Mouse (Mus musculus) forebrain, embryonic 12.5 days (tissue): ENCODE data around the gene Pakap. TPM values are rescaled to one million over a fixed set of nuclear protein-coding genes. Genes with fewer than 3 reads are reported as not detected.
A peak's percentile ranks its signal among the peaks of the same experiment; 100 is the strongest.

ENCODE experiments used
- ATAC-seq: fragments of 200-750 bp; cut with Nextera tagmentation; 2 replicates; pipeline ENCODE4 v1.8.0; 2017; ENCODE audit warnings: moderate TSS enrichment; ENCODE audit not compliant: low FRiP score
- H3K27ac ChIP-seq: fragments of 300-500 bp; sonication (generic); 2 replicates; pipeline ENCODE4 v1.5.1; 2016; ENCODE audit warnings: mild to moderate bottlenecking
- H3K27me3 ChIP-seq: fragments of 300-500 bp; sonication (generic); 2 replicates; pipeline ENCODE4 v1.6.1; 2016; ENCODE audit warnings: mild to moderate bottlenecking
- H3K36me3 ChIP-seq: fragments of 300-500 bp; sonication (generic); replicated peaks from 2 replicates; pipeline ENCODE4 v1.6.1; 2016; ENCODE audit warnings: mild to moderate bottlenecking
- H3K4me1 ChIP-seq: fragments of 300-500 bp; sonication (generic); 2 replicates; pipeline ENCODE4 v1.6.1; 2016
- H3K4me2 ChIP-seq: fragments of 300-500 bp; sonication (generic); 2 replicates; pipeline ENCODE4 v1.6.1; 2016; ENCODE audit warnings: mild to moderate bottlenecking, moderate library complexity
- H3K4me3 ChIP-seq: fragments of 300-500 bp; sonication (generic); replicated peaks from 2 replicates; pipeline ENCODE4 v1.5.1; 2016; ENCODE audit warnings: mild to moderate bottlenecking
- H3K9ac ChIP-seq: fragments of 300-500 bp; sonication (generic); 2 replicates; pipeline ENCODE4 v1.6.1; 2016; ENCODE audit warnings: mild to moderate bottlenecking
- H3K9me3 ChIP-seq: fragments of 300-500 bp; sonication (generic); 2 replicates; pipeline ENCODE4 v1.6.1; 2016
- WGBS: fragments of 180-500 bp; shearing (Covaris S2); methylation state at CpG from one replicate; pipeline ENCODE4 v1.1.7; 2016; 5-methylcytosine and 5-hydroxymethylcytosine counted together
- polyA plus RNA-seq: library from polyadenylated mRNA; unstranded; fragments of >200 nt; fragmentation: Nextera tagmentation; extraction: Ambion mirVana; gene quantifications from 2 replicates; pipeline ENCODE4 v1.2.1, GENCODE M21; 2016

Pakap gene
- polyA plus RNA-seq, 1 experiment from 2014 or later: 14.8 TPM

DNA sequence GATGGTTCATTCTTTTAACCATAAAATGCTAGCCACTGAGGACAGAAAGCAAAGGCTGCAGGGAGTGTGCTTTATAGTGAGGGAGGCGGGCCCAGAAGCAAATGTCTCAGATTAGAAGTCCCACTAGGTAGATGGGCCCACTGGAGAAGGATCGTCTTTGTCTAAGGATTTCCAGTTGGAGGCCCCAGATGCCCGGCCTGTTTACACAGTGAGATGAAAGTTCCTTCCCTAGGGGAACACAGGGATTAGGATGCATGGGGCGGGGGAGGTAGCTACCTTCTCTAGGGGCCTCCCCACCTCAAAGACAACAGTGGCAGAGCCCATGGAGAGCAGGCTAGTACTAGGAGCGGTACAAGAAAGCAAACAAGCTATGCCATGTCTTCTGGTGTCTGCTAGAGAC, 327.2 kb downstream of the Pakap start:
- Histone ChIP-seq H3K4me3 (no peak overlapping the region), H3K36me3 (no peaks in the 10 kb centered on the region), H3K9ac (no peak overlapping the region), H3K4me1 (peaks cover 19% of the 10 kb centered on the region), H3K9me3 (no peaks in the 10 kb centered on the region), H3K27me3 (no peaks in the 10 kb centered on the region), H3K4me2 (no peak overlapping the region), H3K27ac (0 out of 2 replicates have a peak overlapping the region, but pooled peaks have one; percentile 36)
- no peak for ATAC-seq
- 26% methylated on average over 5 of the region's 5 CpGs for WGBS

- Histone ChIP-seq H3K27ac (no peak overlapping the region), H3K4me2 (no peak overlapping the region), H3K4me1 (peaks cover 19% of the 10 kb centered on the region), H3K36me3 (no peaks in the 10 kb centered on the region), H3K9ac (no peak overlapping the region), H3K27me3 (no peaks in the 10 kb centered on the region), H3K4me3 (no peak overlapping the region), H3K9me3 (no peaks in the 10 kb centered on the region)
- ATAC-seq: no peak
- 72% methylated on average over 6 of the region's 6 CpGs for WGBS
These were observed 327.9 kb downstream of the Pakap start for GRCm38 (mm10) chr4:57895902-57896301.

DNA sequence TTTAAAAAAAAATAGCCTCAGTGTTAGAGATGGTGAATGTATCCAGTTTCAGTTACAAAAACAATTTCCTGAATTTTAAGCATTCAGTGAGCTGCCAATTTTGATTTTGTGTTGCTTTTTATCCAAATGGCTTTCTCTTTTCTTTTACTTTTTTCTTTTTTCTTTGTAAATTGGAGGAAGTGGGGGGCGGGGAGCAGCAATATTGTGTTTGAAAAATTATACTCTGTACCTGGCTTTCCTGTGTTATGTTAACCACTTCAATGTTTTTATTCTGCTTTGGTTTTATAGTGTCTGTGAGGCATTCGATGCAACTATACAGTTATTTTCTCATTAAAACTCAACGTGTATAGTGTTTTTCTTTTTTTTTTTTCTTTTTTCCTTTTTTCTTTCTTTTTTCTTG, 328.7 kb downstream of the Pakap start:
- H3K4me2 ChIP-seq: no peak overlapping the region
- H3K4me3 ChIP-seq: no peak overlapping the region
- H3K36me3 ChIP-seq: no peaks in the 10 kb centered on the region
- no peak for ATAC-seq
- H3K9me3 ChIP-seq: no peaks in the 10 kb centered on the region
- H3K27me3 ChIP-seq: no peaks in the 10 kb centered on the region
- WGBS: 66% methylated on average over 3 of the region's 3 CpGs
- peaks cover 15% of the 10 kb centered on the region for H3K4me1 ChIP-seq
- H3K9ac ChIP-seq: no peak overlapping the region
- H3K27ac ChIP-seq: no peak overlapping the region

GRCm38 (mm10) chr4:57901210-57901609, 333.2 kb downstream of the Pakap start:
- no peaks in the 10 kb centered on the region for H3K27me3 ChIP-seq
- WGBS: 10% methylated on average over 4 of the region's 4 CpGs
- no peak overlapping the region for H3K4me2 ChIP-seq
- H3K4me1 ChIP-seq: peaks cover 5% of the 10 kb centered on the region; the same call in 1 of the 2 replicates
- H3K9me3 ChIP-seq: no peaks in the 10 kb centered on the region
- H3K36me3 ChIP-seq: no peaks in the 10 kb centered on the region
- no peak overlapping the region for H3K4me3 ChIP-seq
- ATAC-seq: no peak
- H3K9ac ChIP-seq: no peak overlapping the region
- no peak overlapping the region for H3K27ac ChIP-seq

DNA sequence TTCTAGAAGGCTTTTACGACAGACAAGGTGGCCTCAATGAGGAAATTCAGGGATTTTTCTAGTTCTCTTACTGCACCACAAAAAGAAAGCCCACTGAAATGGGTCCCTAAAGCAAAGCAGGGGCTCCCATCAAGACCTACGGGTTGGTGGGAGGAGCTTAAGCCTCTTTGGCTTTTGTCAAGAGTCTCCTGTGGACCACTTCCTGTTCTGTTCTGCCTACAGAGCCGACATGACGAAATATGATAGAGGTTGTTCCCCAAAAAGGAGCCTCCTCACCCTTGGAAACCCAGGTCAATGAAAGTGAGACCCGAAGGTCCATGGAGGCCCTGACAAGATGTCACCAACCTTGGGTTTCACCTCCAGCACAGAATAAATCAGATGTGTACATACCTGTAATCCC, 334.6 kb downstream of the Pakap start:
- H3K4me3 ChIP-seq: no peak overlapping the region
- H3K36me3 ChIP-seq: no peaks in the 10 kb centered on the region
- no peaks in the 10 kb centered on the region for H3K9me3 ChIP-seq
- H3K4me1 ChIP-seq: peaks cover 5% of the 10 kb centered on the region; the same call in 1 of the 2 replicates
- no peaks in the 10 kb centered on the region for H3K27me3 ChIP-seq
- no peak overlapping the region for H3K27ac ChIP-seq
- H3K9ac ChIP-seq: no peak overlapping the region
- H3K4me2 ChIP-seq: no peak overlapping the region
- WGBS: 90% methylated on average over 5 of the region's 5 CpGs
- ATAC-seq: no peak

GRCm38 (mm10) chr4:57904211-57904610, 336.2 kb downstream of the Pakap start:
- Histone ChIP-seq H3K4me3 (no peak overlapping the region), H3K27me3 (no peaks in the 10 kb centered on the region), H3K36me3 (no peaks in the 10 kb centered on the region), H3K27ac (no peak overlapping the region), H3K9me3 (no peaks in the 10 kb centered on the region), H3K4me2 (no peak overlapping the region), H3K9ac (no peak overlapping the region), H3K4me1 (peaks cover 5% of the 10 kb centered on the region; the same call in 1 of the 2 replicates)
- 0 out of 2 replicates have a peak, but pooled peaks have one; percentile 47 for ATAC-seq
- 10% methylated on average over 5 of the region's 5 CpGs for WGBS

GRCm38 (mm10) chr4:57904638-57905037, 336.7 kb downstream of the Pakap start:
- Histone ChIP-seq H3K27ac (no peak overlapping the region), H3K9me3 (no peaks in the 10 kb centered on the region), H3K9ac (no peak overlapping the region), H3K4me1 (peaks cover 5% of the 10 kb centered on the region; the same call in 1 of the 2 replicates), H3K4me2 (no peak overlapping the region), H3K27me3 (no peaks in the 10 kb centered on the region), H3K4me3 (no peak overlapping the region), H3K36me3 (no peaks in the 10 kb centered on the region)
- WGBS: 36% methylated on average over 9 of the region's 9 CpGs
- peak; percentile 50; the same call in 1 of the 2 replicates for ATAC-seq

- Histone ChIP-seq H3K4me3 (no peak overlapping the region), H3K4me1 (peaks cover 5% of the 10 kb centered on the region; the same call in 1 of the 2 replicates), H3K9ac (no peak overlapping the region), H3K36me3 (no peaks in the 10 kb centered on the region), H3K4me2 (no peak overlapping the region), H3K9me3 (no peaks in the 10 kb centered on the region), H3K27me3 (no peaks in the 10 kb centered on the region), H3K27ac (no peak overlapping the region)
- 15% methylated on average over 2 of the region's 2 CpGs for WGBS
- no peak for ATAC-seq
These were observed 338.7 kb downstream of the Pakap start for GRCm38 (mm10) chr4:57906708-57907107.

DNA sequence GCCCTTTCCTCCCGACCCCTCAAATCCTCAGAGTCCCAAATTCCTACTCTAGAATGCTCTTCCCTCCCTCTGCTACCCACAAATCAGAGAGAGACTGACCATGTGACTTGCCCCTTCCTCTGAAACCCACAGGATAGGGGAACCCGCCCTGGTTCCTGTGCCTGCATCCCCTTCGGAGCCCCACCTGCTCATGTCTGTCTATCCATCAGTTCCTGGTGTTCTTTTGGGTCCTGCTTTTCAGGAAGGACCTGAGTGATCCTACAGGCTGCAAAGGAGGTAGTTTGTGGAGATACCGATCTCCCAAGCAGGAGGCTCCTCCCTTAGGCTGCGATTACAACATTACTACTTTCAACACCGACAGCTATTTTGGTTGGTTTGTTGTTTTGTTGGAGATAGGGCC, 340.9 kb downstream of the Pakap start:
- Histone ChIP-seq H3K36me3 (no peaks in the 10 kb centered on the region), H3K4me2 (no peak overlapping the region), H3K4me1 (peaks cover 5% of the 10 kb centered on the region; the same call in 1 of the 2 replicates), H3K9me3 (no peaks in the 10 kb centered on the region), H3K9ac (no peak overlapping the region), H3K27ac (no peak overlapping the region), H3K4me3 (no peak overlapping the region), H3K27me3 (no peaks in the 10 kb centered on the region)
- no peak for ATAC-seq
- WGBS: 90% methylated on average over 6 of the region's 6 CpGs

GRCm38 (mm10) chr4:57913021-57913420, 345.0 kb downstream of the Pakap start:
- no peak overlapping the region for H3K27ac ChIP-seq
- H3K9me3 ChIP-seq: no peaks in the 10 kb centered on the region
- H3K4me1 ChIP-seq: 0 out of 2 replicates have a peak, but pooled peaks cover 3% of the 10 kb centered on the region
- no peaks in the 10 kb centered on the region for H3K36me3 ChIP-seq
- no peak overlapping the region for H3K4me3 ChIP-seq
- no peak overlapping the region for H3K9ac ChIP-seq
- H3K4me2 ChIP-seq: no peak overlapping the region
- peaks cover 20% of the 10 kb centered on the region; the same call in 1 of the 2 replicates for H3K27me3 ChIP-seq
- ATAC-seq: no peak

GRCm38 (mm10) chr4:57914193-57915190, 346.5 kb downstream of the Pakap start:
- no peak for ATAC-seq
- Histone ChIP-seq H3K4me1 (peaks cover 6% of the 10 kb centered on the region), H3K36me3 (no peaks in the 10 kb centered on the region), H3K4me3 (no peak overlapping the region), H3K4me2 (no peak overlapping the region), H3K27ac (no peak overlapping the region), H3K9ac (no peak overlapping the region), H3K9me3 (no peaks in the 10 kb centered on the region), H3K27me3 (peaks cover 20% of the 10 kb centered on the region; the same call in 1 of the 2 replicates)
- 80% methylated on average over 9 of the region's 10 CpGs for WGBS

DNA sequence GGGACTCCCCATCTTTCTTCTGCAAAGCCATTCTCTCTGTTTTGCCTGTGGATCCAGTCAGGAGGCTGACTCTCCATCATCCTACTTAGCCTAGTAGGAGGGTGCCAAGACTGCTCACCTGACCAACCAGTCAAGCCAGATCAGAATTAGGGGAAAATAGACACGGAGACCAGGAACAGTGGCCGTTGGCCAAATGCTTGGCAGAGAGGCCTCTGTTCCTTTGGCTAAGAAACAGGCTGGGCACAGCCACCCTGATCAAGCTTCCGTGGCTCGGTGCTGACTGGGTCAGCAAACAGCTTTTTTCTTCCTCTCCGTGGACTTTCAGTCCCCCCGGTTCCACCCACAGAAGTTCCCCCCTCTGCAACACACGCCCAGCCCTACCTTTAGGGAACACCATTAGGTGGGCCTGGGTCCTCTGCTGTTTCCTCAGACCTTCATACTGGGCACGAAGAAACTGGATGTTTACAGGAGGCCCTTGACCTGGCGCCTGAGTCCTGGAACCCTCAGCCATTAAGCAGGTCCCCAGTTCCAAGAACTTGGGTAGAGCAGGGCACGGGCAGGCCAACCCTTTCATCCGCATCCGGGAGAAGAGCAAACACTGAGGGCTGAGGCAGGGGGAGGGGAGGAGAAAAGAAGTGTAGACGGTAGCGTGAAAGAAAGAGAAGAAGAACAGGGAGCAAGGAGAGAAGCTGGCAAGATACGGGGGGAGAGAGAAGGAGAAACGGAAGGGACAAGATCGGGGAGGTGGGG, 347.4 kb downstream of the Pakap start:
- Histone ChIP-seq H3K4me2 (0 out of 2 replicates have a peak overlapping the region, but pooled peaks have one; percentile 21), H3K9me3 (no peaks in the 10 kb centered on the region), H3K27me3 (peaks cover 20% of the 10 kb centered on the region; the same call in 1 of the 2 replicates), H3K27ac (no peak overlapping the region), H3K4me1 (peaks cover 15% of the 10 kb centered on the region), H3K36me3 (no peaks in the 10 kb centered on the region), H3K9ac (no peak overlapping the region), H3K4me3 (no peak overlapping the region)
- 46% methylated on average over 17 of the region's 17 CpGs for WGBS
- ATAC-seq: no peak
